Mouse (Mus musculus): ENCODE measurements around the gene Srprb. TPM values are rescaled to one million over a fixed set of nuclear protein-coding genes. Genes with fewer than 3 reads are reported as not detected.

Srprb gene
- 22.2 and 55.1 TPM in 2 replicates for polyA plus RNA-seq (2012; ENCODE audit: insufficient read depth, low replicate concordance)

DNA sequence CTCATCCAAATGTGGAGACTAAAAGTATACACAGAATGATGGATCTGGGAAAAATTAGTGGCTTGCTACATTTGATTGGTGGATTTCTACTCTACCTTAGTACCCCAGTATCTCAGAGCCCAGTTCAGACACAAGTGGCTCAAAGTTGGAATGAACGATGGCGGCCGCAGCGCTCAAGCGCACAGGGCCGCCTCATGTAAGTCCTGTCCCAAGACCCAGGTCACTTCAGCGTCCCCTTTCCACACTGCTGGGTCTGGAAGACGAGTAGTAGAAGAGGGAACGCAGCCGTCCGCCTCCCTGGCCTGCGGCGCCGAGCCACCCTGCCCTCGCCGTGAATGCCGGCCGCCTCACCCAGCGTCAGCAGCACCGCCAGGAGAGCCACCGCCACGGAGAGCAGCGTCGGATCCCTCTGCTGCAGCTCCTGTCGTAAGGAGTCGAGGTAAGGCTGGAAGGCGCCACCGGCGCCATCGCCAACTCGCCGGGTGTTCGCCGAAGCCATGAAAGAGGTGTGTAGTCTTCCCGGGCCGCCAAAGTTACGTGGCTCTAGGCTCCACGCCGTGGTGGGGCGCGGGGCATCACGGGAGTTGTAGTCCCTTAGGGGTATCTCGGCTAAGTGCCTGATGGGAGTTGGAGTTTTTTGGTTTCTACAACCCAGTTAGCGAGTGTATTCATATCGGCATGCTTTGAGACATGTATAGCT is at the start of gene Srprb:
Gene Srprb (minus strand): TSS at position 577 of the 700 bp plus-strand sequence.
- Histone ChIP-seq H3K36me3 (replicated peaks; ENCODE audit: low read length) (peaks cover 27% of the 10 kb centered on the region), H3K9me3 (peaks cover 3% of the 10 kb centered on the region; the same call in 1 of the 2 replicates), H3K4me3 (replicated peaks) (peak within 1 kb of the TSS; percentile 96), H3K4me1 (peaks cover 25% of the 10 kb centered on the region; the same call in 1 of the 2 replicates), H3K27me3 (replicated peaks) (no peaks in the 10 kb centered on the region)
- TF ChIP-seq GATA1 (IDR thresholded peaks at IDR 0.05; ENCODE audit: borderline replicate concordance, low read length) (no peak), FLI1 (IDR thresholded peaks at IDR 0.05; ENCODE audit: low read length) (no peak)

DNA sequence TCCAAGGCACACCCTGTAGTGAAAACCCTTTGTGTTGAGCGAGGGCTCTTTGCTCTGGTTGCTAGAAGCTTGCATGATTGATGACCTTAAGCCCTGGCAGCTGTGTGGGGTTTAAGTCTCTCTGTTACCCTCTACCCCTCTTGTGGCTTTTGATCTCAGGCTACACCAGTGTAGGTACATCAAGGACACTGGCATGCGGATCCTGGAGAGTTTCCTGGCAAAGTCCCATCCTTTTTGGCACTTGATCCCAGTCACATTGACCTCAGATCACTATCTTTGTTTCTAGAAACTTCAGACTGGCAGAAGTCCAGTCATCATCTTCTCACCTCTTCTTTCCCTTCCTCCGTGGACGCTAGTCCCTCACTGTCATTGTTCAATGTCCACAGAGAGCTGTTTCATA is 46.7 kb upstream of the Srprb start:
- TF ChIP-seq GATA1 (IDR thresholded peaks at IDR 0.05; ENCODE audit: borderline replicate concordance, low read length) (no peak), FLI1 (IDR thresholded peaks at IDR 0.05; ENCODE audit: low read length) (no peak)

DNA sequence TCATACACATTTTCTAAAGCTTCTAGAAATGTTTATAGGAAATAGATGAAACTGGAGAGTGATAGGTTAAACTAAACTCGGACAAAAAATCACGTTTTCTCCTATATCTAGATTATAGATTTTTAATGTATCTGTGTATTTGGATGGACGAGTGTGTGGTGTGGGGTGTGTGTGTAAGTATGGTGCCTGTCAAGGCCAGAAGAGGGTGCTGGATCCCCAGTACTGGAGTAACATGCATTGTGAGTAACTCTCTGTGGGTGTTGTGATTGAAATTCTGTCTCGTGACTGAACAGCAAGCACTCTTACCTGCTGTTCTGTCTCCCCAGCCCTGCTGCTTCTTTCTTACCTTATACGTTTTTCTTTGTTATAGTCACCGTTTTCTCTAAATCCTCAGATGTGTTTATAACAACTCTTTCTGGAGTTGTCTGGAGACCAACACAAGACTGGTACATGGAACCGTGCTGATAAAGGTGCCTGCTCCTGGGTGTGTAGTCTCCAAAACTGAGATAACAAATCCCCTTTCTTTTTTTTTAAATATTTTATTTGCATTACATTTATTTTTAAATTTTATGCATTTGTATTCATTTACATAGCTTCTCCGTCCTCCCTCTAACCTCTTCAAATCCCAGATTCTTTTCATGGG is 44.7 kb upstream of the Srprb start:
- H3K27me3 ChIP-seq (replicated peaks), result peaks cover 12% of the 10 kb centered on the region
- TF ChIP-seq FLI1 (IDR thresholded peaks at IDR 0.05; ENCODE audit: low read length) (no peak), GATA1 (IDR thresholded peaks at IDR 0.05; ENCODE audit: borderline replicate concordance, low read length) (no peak)
- no peak overlapping the region for H3K4me3 ChIP-seq (replicated peaks)
- H3K4me1 ChIP-seq, result no peaks in the 10 kb centered on the region
- H3K9me3 ChIP-seq, result no peaks in the 10 kb centered on the region
- no peaks in the 10 kb centered on the region for H3K36me3 ChIP-seq (replicated peaks; ENCODE audit: low read length)

More for the DNA sequence above, 46.7 kb upstream of the Srprb start:
- H3K36me3 ChIP-seq (replicated peaks; ENCODE audit: low read length), result no peaks in the 10 kb centered on the region
- peaks cover 10% of the 10 kb centered on the region for H3K27me3 ChIP-seq (replicated peaks)
- no peaks in the 10 kb centered on the region for H3K4me1 ChIP-seq
- peaks cover 10% of the 10 kb centered on the region for H3K9me3 ChIP-seq
- no peak overlapping the region for H3K4me3 ChIP-seq (replicated peaks)

DNA sequence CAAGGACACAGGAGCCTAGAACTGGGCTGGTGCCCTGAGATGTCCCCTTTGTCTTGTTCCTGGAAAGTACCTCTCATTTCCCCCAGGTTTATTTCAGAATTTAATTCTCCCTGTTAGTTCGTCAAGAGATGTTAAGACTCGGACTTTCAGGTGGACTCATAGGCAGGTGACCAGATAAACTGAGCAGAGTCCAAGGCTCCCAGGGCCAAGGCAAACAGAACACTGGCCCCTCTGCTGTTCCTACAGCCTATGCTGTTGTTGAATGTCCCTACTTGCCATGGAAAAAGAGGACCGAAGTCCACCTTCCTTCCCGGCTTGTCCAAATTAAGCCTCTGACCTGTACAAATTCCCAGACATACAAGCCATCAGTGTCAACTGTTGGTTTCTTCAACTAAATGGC is 41.7 kb upstream of the Srprb start:
- Histone ChIP-seq H3K9me3 (no peaks in the 10 kb centered on the region), H3K4me1 (no peaks in the 10 kb centered on the region), H3K36me3 (replicated peaks; ENCODE audit: low read length) (no peaks in the 10 kb centered on the region), H3K4me3 (replicated peaks) (no peak overlapping the region), H3K27me3 (replicated peaks) (peaks cover 14% of the 10 kb centered on the region)
- TF ChIP-seq GATA1 (IDR thresholded peaks at IDR 0.05; ENCODE audit: borderline replicate concordance, low read length) (no peak), FLI1 (IDR thresholded peaks at IDR 0.05; ENCODE audit: low read length) (no peak)

DNA sequence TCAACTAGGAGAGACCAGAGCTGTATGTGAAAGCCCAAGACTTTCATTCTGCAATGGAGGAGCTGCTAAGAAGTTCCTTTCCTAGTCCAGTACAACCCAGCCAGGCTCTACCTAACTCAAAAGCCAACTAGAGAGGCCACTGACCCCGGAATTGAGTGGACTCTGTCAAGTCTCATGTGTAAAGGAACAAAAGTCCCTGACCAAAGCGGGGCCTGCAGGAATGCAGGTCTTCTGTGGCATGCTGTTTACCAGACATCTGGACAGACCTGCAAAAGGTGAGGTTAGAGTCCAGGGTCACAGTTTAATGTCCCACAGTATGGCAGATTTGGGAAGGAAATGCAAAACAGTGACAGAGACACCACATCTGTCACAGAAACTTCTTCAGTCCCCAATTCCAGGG is 39.3 kb upstream of the Srprb start:
- Histone ChIP-seq H3K27me3 (replicated peaks) (peaks cover 9% of the 10 kb centered on the region), H3K36me3 (replicated peaks; ENCODE audit: low read length) (no peaks in the 10 kb centered on the region), H3K4me1 (no peaks in the 10 kb centered on the region), H3K9me3 (no peaks in the 10 kb centered on the region), H3K4me3 (replicated peaks) (no peak overlapping the region)
- TF ChIP-seq GATA1 (IDR thresholded peaks at IDR 0.05; ENCODE audit: borderline replicate concordance, low read length), result no peak

DNA sequence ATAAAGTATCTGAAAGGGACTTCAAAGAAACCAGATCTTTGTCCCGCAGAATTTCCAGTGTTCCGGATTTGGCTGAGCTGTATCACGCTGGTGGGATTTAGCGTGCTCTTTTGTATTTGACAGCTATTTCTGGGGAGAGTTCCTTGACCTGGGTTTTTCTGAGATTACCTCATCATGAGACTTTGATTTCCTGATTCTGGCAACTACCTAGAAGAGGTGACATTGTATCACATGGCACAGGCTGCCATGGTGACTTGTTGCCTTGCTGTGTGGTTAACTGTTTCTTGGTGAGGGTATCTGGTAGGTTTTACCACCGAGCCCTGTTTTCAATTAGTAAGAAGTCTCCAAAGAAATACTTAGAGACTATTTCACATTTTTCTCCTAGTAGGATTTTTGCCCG is 37.5 kb upstream of the Srprb start:
- no peak for TF ChIP-seq GATA1 (IDR thresholded peaks at IDR 0.05; ENCODE audit: borderline replicate concordance, low read length)
- no peak for TF ChIP-seq FLI1 (IDR thresholded peaks at IDR 0.05; ENCODE audit: low read length)
- no peaks in the 10 kb centered on the region for H3K4me1 ChIP-seq
- H3K9me3 ChIP-seq, result no peaks in the 10 kb centered on the region
- no peak overlapping the region for H3K4me3 ChIP-seq (replicated peaks)
- peaks cover 13% of the 10 kb centered on the region for H3K27me3 ChIP-seq (replicated peaks)
- H3K36me3 ChIP-seq (replicated peaks; ENCODE audit: low read length), result no peaks in the 10 kb centered on the region

DNA sequence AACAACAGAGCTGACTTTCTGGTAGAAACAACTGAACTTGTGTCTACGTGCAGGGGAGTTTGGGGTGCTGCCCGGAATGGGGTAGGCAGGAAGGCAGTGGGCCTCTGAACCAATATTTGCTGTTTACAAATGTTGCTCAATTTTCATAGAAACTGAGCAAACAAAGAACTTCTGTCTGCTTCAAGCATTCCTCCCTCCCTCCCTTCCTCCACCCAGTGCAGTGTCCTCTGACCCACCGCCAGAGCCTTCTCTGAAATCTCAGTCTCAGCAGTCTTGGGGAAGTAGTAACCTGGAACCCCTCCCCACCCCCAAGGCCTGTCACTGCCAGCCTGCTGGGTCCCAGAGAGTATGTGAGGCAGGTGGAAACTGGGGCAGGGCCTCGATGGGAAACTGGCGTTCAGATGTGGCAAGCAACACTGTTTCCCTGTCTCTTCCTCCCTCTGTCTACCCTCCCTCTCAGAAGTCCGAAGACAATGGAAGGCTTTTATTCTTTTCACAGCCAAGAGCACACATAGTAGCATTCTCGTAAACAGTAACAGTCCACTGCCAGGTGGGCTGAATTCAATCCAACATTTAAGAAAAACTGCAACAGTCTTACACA is 32.7 kb upstream of the Srprb start:
- Histone ChIP-seq H3K9me3 (no peaks in the 10 kb centered on the region), H3K4me3 (replicated peaks) (no peak overlapping the region)

DNA sequence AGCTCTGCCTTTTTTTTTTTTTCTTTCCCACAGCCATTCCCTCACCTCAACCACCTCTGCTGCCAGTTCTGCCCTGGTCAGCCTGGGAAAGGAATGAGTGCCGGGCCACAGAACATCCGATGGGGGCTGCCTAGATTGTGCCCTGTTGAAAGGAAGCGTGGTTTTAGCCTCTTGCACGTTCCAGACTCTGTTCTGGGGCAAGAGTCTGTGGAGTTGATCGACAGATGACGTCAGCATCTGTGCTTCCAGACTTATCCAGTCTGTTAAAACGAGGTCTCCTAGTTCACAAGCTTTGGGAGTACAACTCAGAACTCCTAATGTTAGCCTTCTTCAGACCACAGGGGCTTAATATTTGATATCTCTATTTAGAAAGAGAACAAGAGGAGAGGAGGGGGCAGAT is 32.1 kb upstream of the Srprb start:
- Histone ChIP-seq H3K4me1 (peaks cover 40% of the 10 kb centered on the region), H3K36me3 (replicated peaks; ENCODE audit: low read length) (no peaks in the 10 kb centered on the region), H3K27me3 (replicated peaks) (peaks cover 30% of the 10 kb centered on the region), H3K4me3 (replicated peaks) (no peak overlapping the region), H3K9me3 (no peaks in the 10 kb centered on the region)
- TF ChIP-seq GATA1 (IDR thresholded peaks at IDR 0.05; ENCODE audit: borderline replicate concordance, low read length) (no peak), FLI1 (IDR thresholded peaks at IDR 0.05; ENCODE audit: low read length) (no peak)

More for the DNA sequence above, 32.7 kb upstream of the Srprb start:
- TF ChIP-seq FLI1 (IDR thresholded peaks at IDR 0.05; ENCODE audit: low read length) (no peak), GATA1 (IDR thresholded peaks at IDR 0.05; ENCODE audit: borderline replicate concordance, low read length) (no peak)
- no peaks in the 10 kb centered on the region for H3K36me3 ChIP-seq (replicated peaks; ENCODE audit: low read length)
- peaks cover 24% of the 10 kb centered on the region for H3K27me3 ChIP-seq (replicated peaks)
- H3K4me1 ChIP-seq, result peaks cover 34% of the 10 kb centered on the region

DNA sequence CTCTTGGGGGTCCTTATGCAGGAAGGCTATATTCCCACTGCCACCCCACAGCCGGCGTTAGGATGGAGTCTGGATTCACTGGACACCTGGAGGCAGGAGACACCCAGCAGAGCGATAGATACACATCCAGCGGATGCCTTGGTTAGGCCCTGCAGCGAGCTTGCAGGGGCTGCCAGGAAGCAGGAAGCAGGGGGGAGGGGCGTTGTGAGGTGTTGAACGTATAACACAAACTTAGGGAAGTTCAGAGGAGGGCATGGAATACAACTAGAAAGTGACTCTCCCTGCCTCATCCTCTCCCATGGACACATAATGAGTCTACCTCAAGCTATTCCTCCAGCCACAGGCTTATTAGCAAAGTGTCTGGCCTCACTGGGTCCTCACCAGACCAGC is 31.1 kb upstream of the Srprb start:
- Histone ChIP-seq H3K27me3 (replicated peaks) (peaks cover 34% of the 10 kb centered on the region), H3K36me3 (replicated peaks; ENCODE audit: low read length) (no peaks in the 10 kb centered on the region), H3K4me3 (replicated peaks) (no peak overlapping the region), H3K4me1 (peaks cover 41% of the 10 kb centered on the region), H3K9me3 (no peaks in the 10 kb centered on the region)
- TF ChIP-seq FLI1 (IDR thresholded peaks at IDR 0.05; ENCODE audit: low read length), result no peak
- no peak for TF ChIP-seq GATA1 (IDR thresholded peaks at IDR 0.05; ENCODE audit: borderline replicate concordance, low read length)
